Mouse (Mus musculus) thymus, adult 2 months (tissue): ENCODE results near the gene Pus3.

Experiments used
- CTCF ChIP-seq: fragments of 200-500 bp; IDR thresholded peaks from 2 replicates; pipeline ENCODE4 v1.5.1; 2012; ENCODE audit warnings: mild to moderate bottlenecking, control low read depth, low read length, moderate library complexity, borderline replicate concordance; ENCODE audit not compliant: control insufficient read depth, poor library complexity, insufficient read depth; ENCODE audit errors: extremely low read depth
- POLR2A ChIP-seq: fragments of 200-500 bp; IDR thresholded peaks from 2 replicates; pipeline ENCODE4 v1.6.1; 2012; ENCODE audit warnings: mild to moderate bottlenecking, low read length, control low read depth, moderate library complexity; ENCODE audit not compliant: control insufficient read depth, poor library complexity, insufficient read depth; ENCODE audit errors: extremely low read depth

- TF ChIP-seq POLR2A (no peak), CTCF (no peak)
Observed at GRCm38 (mm10) chr9:35516182-35516581, 42.2 kb upstream of the Pus3 start.
